Mouse (Mus musculus) forelimb bud, embryonic 11.5 days (tissue): Measurements from ENCODE around the gene Prkd3.

Experiments used
- DNase-seq: peaks from one replicate; pipeline ENCODE4 v3.0.0-alpha.2; 2012; ENCODE audit warnings: low read depth, low spot score

Prkd3 gene

DNA sequence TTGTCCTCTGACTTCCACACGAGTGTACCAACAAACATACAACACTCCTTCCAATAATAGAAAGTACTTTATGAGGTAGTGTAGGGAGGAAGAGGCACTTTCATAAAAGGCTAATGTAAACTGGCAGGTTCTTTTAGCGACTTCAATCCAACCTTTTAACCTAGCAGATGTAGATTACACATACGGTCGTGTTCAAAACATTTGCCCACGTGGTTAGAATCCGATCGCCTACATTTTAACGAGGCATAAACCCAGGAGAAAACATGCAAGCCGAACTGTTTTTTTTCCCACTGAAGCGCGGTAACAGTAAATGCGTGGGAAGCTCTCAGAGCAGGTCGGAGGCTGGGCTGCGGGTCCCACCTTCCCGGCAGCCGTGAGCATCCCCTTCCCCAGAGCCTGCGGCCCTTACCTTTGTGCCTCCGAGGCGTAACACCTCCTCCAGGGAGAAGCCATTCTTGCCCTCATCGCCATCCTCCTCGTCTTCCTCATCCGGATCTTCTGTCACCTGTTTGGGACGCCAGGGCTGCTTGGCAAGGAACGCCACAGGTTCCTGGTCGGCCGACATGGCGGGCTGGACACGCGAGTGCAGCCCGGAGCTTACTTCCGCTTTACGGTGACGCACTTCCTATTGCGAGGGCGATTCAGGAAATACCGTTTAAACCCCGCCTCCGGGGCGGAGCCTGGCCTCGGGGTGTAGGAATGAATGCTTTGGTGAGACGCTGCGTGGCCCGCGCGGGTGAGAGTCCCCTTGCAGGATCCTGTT is 84.0 kb downstream of the Prkd3 start, which contains the start of the genes Cebpz and Ndufaf7:
Gene Cebpz (minus strand): TSS at position 601 of the 763 bp plus-strand sequence.
Gene Ndufaf7 (plus strand): TSS at position 671 of the 763 bp plus-strand sequence.
- DNase-seq, result peak; percentile 99

DNA sequence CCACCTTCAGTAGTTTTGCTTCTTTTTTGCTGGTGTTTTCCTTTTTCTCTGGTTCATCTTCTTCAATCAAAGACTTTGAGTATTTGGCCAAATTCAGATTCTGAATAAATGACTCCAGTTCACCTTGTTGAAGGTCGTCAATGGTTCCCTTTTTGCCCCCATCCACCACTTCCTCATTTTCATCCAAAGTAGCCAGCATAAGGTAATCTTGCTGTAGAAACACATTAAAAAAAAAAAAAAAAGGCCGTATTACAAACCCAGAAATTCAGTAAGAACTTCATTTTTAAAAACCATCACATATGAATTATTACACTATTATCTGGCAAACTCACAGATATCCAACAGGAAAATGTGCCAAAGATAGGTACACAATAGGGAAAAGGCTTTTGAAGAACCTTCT is 84.8 kb downstream of the Prkd3 start:
- no peak for DNase-seq

- no peak for DNase-seq
These were observed 102.9 kb downstream of the Prkd3 start for GRCm38 (mm10) chr17:78917696-78918095.

- no peak for DNase-seq
These were observed 103.7 kb downstream of the Prkd3 start for GRCm38 (mm10) chr17:78916899-78917298.

- peak; percentile 92 for DNase-seq
These were observed 104.2 kb downstream of the Prkd3 start, which contains the start of gene Cebpzos for GRCm38 (mm10) chr17:78916369-78916813. Cebpzos (plus strand) TSS chr17:78916500.

DNA sequence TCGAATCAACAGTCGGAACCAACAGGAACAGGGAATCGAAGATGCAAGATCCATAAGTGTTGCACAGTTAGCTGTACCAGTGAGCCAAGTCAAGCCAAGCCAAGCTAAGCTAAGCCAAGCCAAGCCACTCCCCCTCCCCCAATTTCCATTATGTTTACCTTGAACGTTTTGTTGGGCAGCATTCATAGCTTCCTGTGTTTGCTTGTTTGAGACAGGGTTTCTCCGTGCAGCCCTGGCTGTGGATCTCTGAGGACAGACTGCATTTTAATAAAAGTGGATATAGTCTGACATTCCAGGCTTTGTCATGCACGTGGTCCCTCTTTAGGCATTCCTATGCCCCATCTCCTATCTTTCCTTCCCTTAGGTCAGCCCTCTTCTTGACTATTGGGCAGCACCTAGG is 104.8 kb downstream of the Prkd3 start:
- DNase-seq, result no peak

GRCm38 (mm10) chr17:78913921-78914320 is 106.7 kb downstream of the Prkd3 start:
- DNase-seq, result no peak

- no peak for DNase-seq
These were observed 107.7 kb downstream of the Prkd3 start for GRCm38 (mm10) chr17:78912861-78913281.

- DNase-seq, result no peak
These were observed 111.2 kb downstream of the Prkd3 start for GRCm38 (mm10) chr17:78909374-78909773.

DNA sequence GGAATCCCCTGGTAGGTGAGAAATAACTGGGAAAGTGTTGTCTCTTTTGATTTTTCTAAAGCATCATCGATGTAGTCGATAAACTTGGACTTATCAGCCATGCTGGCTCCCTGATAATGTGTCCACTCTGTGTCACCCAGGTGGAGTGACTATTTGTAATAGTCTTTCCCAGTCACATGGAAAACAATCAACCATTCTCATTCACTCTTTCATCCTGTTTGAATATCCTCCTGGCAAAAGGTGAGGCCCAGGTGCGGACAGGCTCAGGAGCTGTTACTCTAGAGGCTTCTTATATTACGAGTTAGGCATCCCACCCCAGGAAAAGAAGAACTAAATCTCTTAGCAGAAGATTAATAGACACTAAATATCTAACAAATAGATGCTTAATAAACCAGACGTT is 113.7 kb downstream of the Prkd3 start, which contains the start of gene Sult6b1:
Gene Sult6b1 (minus strand): TSS at position 101 of the 400 bp plus-strand sequence.
- DNase-seq, result no peak

GRCm38 (mm10) chr17:78903158-78903557 is 117.5 kb downstream of the Prkd3 start:
- no peak for DNase-seq
